Mouse (Mus musculus): ENCODE results near the gene Krt90. TPM values are rescaled to one million over a fixed set of nuclear protein-coding genes. Genes with fewer than 3 reads are reported as not detected.

The Krt90 gene
- polyA plus RNA-seq, 1 experiment, result not detected

GRCm38 (mm10) chr15:101542543-101542942 is 20.2 kb downstream of the Krt90 start:
- Histone ChIP-seq H3K27me3 (replicated peaks; ENCODE audit: control insufficient read depth, insufficient read depth, low read length) (no peaks in the 10 kb centered on the region), H3K36me3 (ENCODE audit: control insufficient read depth, insufficient read depth, low read length) (no peaks in the 10 kb centered on the region), H3K4me1 (ENCODE audit: control insufficient read depth, insufficient read depth, low read length) (no peaks in the 10 kb centered on the region), H3K4me3 (ENCODE audit: insufficient read depth, low read depth, low read length) (no peak overlapping the region), H3K27ac (ENCODE audit: insufficient read depth, low read depth, low read length) (no peak overlapping the region)
- 62% methylated on average over 9 of the region's 9 CpGs for WGBS
- no peak for DNase-seq
- TF ChIP-seq CTCF (conservative IDR thresholded peaks at IDR 0.05; ENCODE audit: insufficient read depth, insufficient read length, low read depth, low read length) (no peak; the same call in 1 of the 2 replicates), POLR2A (IDR thresholded peaks at IDR 0.05; ENCODE audit: low read depth, low read length) (no peak)

DNA sequence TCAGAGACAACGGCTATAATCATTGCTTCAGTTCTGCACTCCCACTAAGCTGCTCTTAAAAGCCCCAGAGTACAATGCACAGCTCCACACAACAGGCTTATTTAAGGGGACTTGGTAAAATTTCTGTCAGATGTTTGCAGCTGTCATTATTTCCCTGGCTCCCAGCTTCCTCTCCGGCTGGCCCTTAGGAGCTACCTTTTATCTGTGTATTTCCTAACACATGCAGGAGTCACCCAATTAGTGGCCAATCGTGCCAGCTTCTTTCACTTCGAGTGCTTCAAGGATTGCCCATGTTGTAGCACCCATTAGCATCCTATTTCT is 24.2 kb downstream of the Krt90 start:
- Histone ChIP-seq H3K4me1 (ENCODE audit: control insufficient read depth, insufficient read depth, low read length) (no peaks in the 10 kb centered on the region), H3K27ac (ENCODE audit: insufficient read depth, low read depth, low read length) (no peak overlapping the region), H3K27me3 (replicated peaks; ENCODE audit: control insufficient read depth, insufficient read depth, low read length) (no peaks in the 10 kb centered on the region), H3K4me3 (ENCODE audit: insufficient read depth, low read depth, low read length) (no peak overlapping the region), H3K36me3 (ENCODE audit: control insufficient read depth, insufficient read depth, low read length) (no peaks in the 10 kb centered on the region)
- TF ChIP-seq POLR2A (IDR thresholded peaks at IDR 0.05; ENCODE audit: low read depth, low read length) (no peak), CTCF (conservative IDR thresholded peaks at IDR 0.05; ENCODE audit: insufficient read depth, insufficient read length, low read depth, low read length) (no peak)
- DNase-seq, result no peak
- WGBS, result 33% methylated on average over 4 of the region's 4 CpGs

DNA sequence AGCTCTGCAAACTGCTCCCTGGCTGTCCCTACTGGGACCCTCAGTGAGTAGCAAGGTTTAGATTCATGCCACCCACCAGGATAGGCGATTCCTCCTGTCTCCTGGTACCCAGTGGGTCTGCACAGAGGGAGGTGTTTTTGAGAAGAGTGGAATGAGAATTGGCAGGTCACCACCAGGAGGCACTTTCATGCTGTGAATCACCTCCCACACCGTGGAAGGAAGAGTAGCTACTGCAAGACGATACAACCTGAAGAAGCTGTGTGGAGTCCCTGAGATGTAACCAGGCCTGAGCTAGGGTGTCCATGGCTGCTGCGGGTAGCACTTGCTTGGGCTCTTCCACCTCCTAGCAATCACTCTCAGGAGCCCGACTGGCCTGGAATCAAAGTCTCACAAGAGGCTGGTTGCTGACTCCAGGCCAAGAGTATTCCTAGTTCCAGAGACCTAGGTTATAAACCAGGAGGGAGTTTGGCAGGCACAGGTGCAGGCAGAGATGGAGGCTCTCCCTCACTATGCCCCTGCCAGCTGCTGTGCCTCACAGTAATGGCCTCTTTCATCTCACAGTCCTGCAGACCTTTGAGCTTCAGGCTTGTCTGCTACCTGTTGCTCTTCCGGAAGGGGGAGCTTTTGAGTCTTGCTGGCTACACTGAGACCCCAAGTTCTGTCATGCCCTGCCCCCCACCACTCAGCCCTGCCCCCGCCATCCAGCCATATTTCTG is 24.7 kb downstream of the Krt90 start:
- no peak overlapping the region for H3K4me3 ChIP-seq (ENCODE audit: insufficient read depth, low read depth, low read length)
- H3K36me3 ChIP-seq (ENCODE audit: control insufficient read depth, insufficient read depth, low read length), result no peaks in the 10 kb centered on the region
- TF ChIP-seq POLR2A (IDR thresholded peaks at IDR 0.05; ENCODE audit: low read depth, low read length) (no peak), CTCF (conservative IDR thresholded peaks at IDR 0.05; ENCODE audit: insufficient read depth, insufficient read length, low read depth, low read length) (no peak; the same call in 1 of the 2 replicates)
- no peak overlapping the region for H3K27ac ChIP-seq (ENCODE audit: insufficient read depth, low read depth, low read length)
- H3K4me1 ChIP-seq (ENCODE audit: control insufficient read depth, insufficient read depth, low read length), result no peaks in the 10 kb centered on the region
- DNase-seq, result no peak
- 25% methylated on average over 7 of the region's 7 CpGs for WGBS
- H3K27me3 ChIP-seq (replicated peaks; ENCODE audit: control insufficient read depth, insufficient read depth, low read length), result no peaks in the 10 kb centered on the region

- Histone ChIP-seq H3K36me3 (ENCODE audit: control insufficient read depth, insufficient read depth, low read length) (no peaks in the 10 kb centered on the region), H3K4me1 (ENCODE audit: control insufficient read depth, insufficient read depth, low read length) (no peaks in the 10 kb centered on the region), H3K27ac (ENCODE audit: insufficient read depth, low read depth, low read length) (no peak overlapping the region), H3K4me3 (ENCODE audit: insufficient read depth, low read depth, low read length) (no peak overlapping the region), H3K27me3 (replicated peaks; ENCODE audit: control insufficient read depth, insufficient read depth, low read length) (no peaks in the 10 kb centered on the region)
- 30% methylated on average over 9 of the region's 9 CpGs for WGBS
- TF ChIP-seq CTCF (conservative IDR thresholded peaks at IDR 0.05; ENCODE audit: insufficient read depth, insufficient read length, low read depth, low read length) (no peak), POLR2A (IDR thresholded peaks at IDR 0.05; ENCODE audit: low read depth, low read length) (no peak)
- no peak for DNase-seq
These were observed 26.5 kb downstream of the Krt90 start for GRCm38 (mm10) chr15:101536054-101536850.

DNA sequence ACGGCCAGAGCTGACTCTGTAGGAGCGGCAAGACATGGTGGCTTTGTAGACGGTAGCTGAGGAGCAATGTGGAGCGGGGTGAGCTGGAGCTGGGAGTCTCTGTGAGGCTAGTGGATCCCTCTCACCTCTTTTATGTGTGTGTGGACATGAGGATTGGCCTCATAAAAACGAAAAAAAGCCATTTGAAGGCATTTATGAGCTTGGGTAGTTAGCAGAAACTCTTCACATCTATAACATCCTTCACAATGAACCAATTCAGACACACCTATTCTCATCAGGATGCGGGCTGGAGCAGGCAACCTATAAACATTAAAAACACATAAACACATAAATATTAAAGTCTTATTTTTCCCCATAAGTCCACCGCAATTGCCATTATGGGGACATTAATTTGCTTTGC is 30.0 kb downstream of the Krt90 start, which contains the start of gene Krt84:
TSS of gene Krt84 (minus strand) at position 101 of the 400 bp plus-strand sequence.
- H3K4me1 ChIP-seq (ENCODE audit: control insufficient read depth, insufficient read depth, low read length), result no peaks in the 10 kb centered on the region
- TF ChIP-seq CTCF (conservative IDR thresholded peaks at IDR 0.05; ENCODE audit: insufficient read depth, insufficient read length, low read depth, low read length) (no peak), POLR2A (IDR thresholded peaks at IDR 0.05; ENCODE audit: low read depth, low read length) (no peak)
- 72% methylated on average over 7 of the region's 7 CpGs for WGBS

GRCm38 (mm10) chr15:101522556-101523232 is 40.1 kb downstream of the Krt90 start:
- Histone ChIP-seq H3K36me3 (ENCODE audit: control insufficient read depth, insufficient read depth, low read length) (no peaks in the 10 kb centered on the region), H3K4me3 (ENCODE audit: insufficient read depth, low read depth, low read length) (no peak overlapping the region), H3K27ac (ENCODE audit: insufficient read depth, low read depth, low read length) (no peak overlapping the region), H3K4me1 (ENCODE audit: control insufficient read depth, insufficient read depth, low read length) (0 out of 2 replicates have a peak, but pooled peaks cover 3% of the 10 kb centered on the region), H3K27me3 (replicated peaks; ENCODE audit: control insufficient read depth, insufficient read depth, low read length) (no peaks in the 10 kb centered on the region)
- 52% methylated on average over 4 of the region's 4 CpGs for WGBS
- peak; percentile 73 for DNase-seq
- TF ChIP-seq POLR2A (IDR thresholded peaks at IDR 0.05; ENCODE audit: low read depth, low read length) (no peak), CTCF (conservative IDR thresholded peaks at IDR 0.05; ENCODE audit: insufficient read depth, insufficient read length, low read depth, low read length) (no peak)

More for the DNA sequence above, 30.0 kb downstream of the Krt90 start, which contains the start of gene Krt84:
- no peak for DNase-seq
- Histone ChIP-seq H3K4me3 (ENCODE audit: insufficient read depth, low read depth, low read length) (no peak within 1 kb of the TSS), H3K27ac (ENCODE audit: insufficient read depth, low read depth, low read length) (no peak within 1 kb of the TSS), H3K36me3 (ENCODE audit: control insufficient read depth, insufficient read depth, low read length) (no peaks in the 10 kb centered on the region), H3K27me3 (replicated peaks; ENCODE audit: control insufficient read depth, insufficient read depth, low read length) (no peaks in the 10 kb centered on the region)

All from kidney, adult 2 months (tissue).